Mouse (Mus musculus) cerebellum, adult (tissue): ENCODE data around the gene Setd2.

Source experiments
- ATAC-seq: cut with Nextera tagmentation; 2 replicates; pipeline ENCODE4 v1.9.2; 2017; ENCODE audit warnings: mild to moderate bottlenecking, moderate library complexity, mixed read lengths; ENCODE audit not compliant: insufficient number of reproducible peaks, low FRiP score, low TSS enrichment

Gene Setd2

GRCm38 (mm10) chr9:110532538-110533291 lies at the start of gene Setd2:
Gene Setd2, plus strand, starts transcription at chr9:110532597.
- peak; percentile 52; the same call in 1 of the 2 replicates for ATAC-seq

- no peak for ATAC-seq
These were observed 43.6 kb upstream of the Setd2 start for GRCm38 (mm10) chr9:110488841-110489240.

GRCm38 (mm10) chr9:110490913-110491312 lies 41.5 kb upstream of the Setd2 start:
- no peak for ATAC-seq

GRCm38 (mm10) chr9:110525737-110526136 lies 6.7 kb upstream of the Setd2 start:
- ATAC-seq, result no peak

DNA sequence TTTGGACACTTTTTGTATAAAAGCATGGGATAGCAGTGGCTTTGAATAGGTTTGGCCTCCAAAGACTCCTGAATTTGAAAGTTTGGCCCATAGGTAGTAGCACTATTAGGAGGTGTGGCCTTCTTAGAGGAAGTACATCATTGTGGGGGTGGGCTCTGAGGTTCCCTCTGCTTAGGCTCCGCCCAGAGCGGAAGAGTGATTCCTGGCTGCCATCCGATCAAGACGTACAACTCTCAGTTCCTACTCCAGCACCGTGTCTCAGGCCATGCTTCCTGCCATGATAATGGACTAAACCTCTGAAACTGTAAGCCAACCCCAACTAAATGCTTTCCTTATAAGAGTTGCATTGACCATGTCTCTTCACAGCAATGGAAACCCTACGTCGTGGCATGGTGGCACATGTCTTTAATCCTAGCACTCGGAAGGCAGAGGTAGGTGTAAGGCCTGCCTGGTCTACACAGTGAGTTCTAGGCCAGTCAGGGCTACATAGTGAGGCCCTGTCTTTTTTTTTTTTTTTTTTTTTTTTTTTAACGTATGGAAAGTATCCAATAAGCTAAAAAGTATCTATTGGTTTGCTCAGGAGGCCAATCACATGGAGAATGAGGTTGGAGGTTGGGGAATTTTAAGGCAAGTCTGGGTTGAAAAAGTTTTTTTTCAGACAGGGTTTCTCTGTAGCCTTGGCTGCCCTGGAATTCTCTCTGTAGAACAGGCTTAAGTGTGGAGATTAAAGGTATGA lies 3.2 kb upstream of the Setd2 start:
- no peak for ATAC-seq

- no peak for ATAC-seq
These were observed 1.7 kb upstream of the Setd2 start for GRCm38 (mm10) chr9:110530650-110531049.

DNA sequence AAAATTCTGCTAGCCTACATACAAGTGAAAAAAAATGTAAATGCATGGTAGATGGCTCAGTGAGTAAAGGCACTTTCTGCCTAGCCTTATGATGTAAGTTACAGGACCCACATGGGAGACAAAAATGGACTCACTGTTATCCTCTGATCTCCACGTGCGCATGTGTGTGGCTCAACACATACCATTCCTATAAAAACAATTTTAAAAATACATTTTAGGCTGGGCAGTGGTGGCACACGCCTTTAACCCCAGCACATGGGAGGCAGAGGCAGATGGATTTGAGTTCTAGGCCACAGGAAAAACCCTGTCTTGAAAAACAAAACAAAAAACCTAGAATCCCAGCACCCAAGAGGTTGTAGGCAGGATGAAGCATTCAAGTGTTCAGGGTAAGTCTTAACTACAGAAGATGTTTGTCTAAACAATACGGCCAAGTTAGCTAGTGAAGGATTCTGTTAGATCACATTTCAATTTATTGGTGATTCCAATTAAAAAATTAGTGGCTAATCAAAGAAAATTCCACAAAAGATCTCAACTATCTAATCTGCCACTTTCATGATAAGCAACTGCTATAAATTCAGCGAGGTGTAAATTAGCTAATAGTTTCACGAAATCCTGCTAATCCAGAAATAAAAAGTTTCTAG lies 1.1 kb upstream of the Setd2 start:
- no peak for ATAC-seq

- peak; percentile 97 for ATAC-seq
These were observed 395 bp upstream of the Setd2 start for GRCm38 (mm10) chr9:110531914-110532489.

- no peak for ATAC-seq
These were observed 1.2 kb downstream of the Setd2 start for GRCm38 (mm10) chr9:110533645-110534044.

- ATAC-seq, result no peak
These were observed 2.7 kb downstream of the Setd2 start for GRCm38 (mm10) chr9:110535114-110535513.

DNA sequence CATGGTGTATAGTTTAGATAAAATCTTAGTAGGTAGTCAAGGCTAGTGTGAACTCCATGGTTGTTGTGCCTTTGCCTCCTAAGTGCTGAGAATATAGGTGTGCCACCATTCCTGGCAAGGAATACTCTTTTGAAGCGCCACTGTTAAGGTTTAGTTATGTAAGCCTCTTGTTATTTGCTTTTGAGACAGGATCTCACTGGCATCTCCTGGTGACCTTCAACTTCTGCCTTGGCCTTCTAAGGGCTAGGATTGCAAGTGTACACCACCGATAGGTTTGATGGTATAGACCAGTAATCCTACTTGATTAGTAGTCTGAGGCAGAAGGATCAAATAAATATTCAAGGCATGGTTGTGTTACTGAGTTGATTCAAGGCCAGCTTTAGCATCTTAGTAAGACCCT lies 4.2 kb downstream of the Setd2 start:
- no peak for ATAC-seq

GRCm38 (mm10) chr9:110538511-110538910 lies 6.1 kb downstream of the Setd2 start:
- no peak for ATAC-seq

DNA sequence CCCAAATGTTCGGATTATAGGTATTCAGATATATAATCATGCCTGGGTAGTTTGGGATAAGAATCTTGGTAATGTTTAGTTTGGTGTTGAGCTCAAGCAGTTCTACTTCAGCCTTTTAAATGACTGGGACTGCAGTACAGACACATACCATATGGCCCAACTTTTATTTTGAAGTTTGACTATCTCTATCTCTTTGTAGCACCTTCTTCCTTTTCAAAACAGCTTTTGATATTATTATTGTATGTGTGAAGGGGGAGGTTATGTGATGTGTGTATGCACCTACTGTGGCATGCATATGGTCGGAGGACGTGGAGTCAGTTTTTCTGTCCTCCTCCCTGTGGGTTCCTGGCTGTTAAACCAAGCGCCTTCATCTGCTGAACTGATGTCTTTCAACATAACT lies 9.6 kb downstream of the Setd2 start:
- ATAC-seq, result no peak

GRCm38 (mm10) chr9:110548261-110548660 lies 15.9 kb downstream of the Setd2 start:
- no peak for ATAC-seq

DNA sequence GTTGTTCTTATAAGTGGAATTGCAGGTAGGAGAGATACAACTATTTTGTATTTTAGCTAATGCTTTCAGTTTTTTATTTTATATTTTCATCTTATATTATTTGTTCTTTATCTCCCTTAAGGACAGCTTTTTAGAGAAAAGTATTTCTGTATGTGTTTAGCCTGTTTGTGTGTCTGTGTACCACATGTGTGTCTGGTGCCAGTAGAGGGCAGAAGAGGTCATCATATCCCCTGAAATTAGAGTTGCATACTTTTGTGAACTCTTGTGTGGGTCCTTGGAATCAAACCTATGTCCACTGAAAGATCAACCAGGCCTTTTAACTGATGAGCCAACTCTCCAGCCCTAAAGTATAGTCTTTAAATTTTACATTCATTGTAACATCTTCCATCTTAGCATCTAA lies 35.9 kb downstream of the Setd2 start:
- no peak for ATAC-seq

GRCm38 (mm10) chr9:110582161-110582560 lies 49.8 kb downstream of the Setd2 start:
- ATAC-seq, result no peak

GRCm38 (mm10) chr9:110583521-110583920 lies 51.1 kb downstream of the Setd2 start:
- ATAC-seq, result no peak

DNA sequence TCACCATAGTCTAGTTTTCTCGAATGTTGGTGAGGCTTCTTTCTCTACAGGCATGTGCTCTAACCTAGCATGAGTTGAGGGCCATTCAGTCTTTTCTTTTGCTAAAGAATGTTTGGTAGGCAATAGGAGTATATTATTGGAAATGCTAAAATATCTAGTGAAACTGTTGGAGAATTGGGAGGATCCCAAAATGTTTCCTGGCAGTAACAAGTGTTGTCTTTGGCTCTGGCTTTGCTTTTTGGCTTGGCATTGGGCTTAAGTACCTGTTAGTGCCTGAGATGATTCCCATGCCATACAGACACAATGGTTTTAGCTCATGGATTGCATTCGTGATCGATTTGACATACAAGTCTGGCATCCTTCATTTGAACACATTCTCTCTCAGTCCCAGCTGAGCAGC lies 79.1 kb downstream of the Setd2 start:
- ATAC-seq, result no peak

- ATAC-seq, result no peak
These were observed 84.7 kb downstream of the Setd2 start for GRCm38 (mm10) chr9:110617081-110617480.

- ATAC-seq, result no peak
These were observed 87.8 kb downstream of the Setd2 start for GRCm38 (mm10) chr9:110620180-110620579.

DNA sequence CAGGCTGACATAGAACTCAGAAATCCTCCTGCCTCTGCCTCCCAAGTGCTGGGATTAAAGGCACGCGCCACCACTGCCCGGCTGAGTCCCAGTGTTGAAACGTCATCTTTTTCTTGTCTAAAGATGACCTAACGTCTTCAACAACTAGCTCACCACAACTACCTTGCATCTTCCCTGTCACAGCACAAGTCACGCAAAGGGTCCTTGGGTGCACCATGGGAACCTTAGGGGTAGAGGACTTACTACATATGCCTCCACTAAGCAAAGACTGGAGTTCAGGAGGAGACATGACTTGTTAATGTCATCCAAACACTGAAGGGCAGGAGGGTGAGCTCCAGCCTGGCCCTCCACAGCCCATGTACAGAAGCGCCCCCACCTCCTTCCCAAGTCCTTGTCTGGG lies 88.3 kb downstream of the Setd2 start:
- no peak for ATAC-seq
